ENCODE assay signal across 20 mouse cellular contexts in genomic region chr17:75907085-75907484, GRCm38 (mm10).
"Had no signal": no experiment of that assay in that cellular context is flagged by ENCODE, and none has a peak within 500 bp of the region (broad histone marks: within the 10 kb centered on the region; RNA-seq: fewer than 3 reads in every experiment).

No protein-coding gene starts in this region.

- H3K27me3 ChIP-seq: limb, embryonic 12.5 days; limb, embryonic 15.5 days; neural tube, embryonic 13.5 days had no signal

- DNase-seq: kidney, adult 18-20 months; kidney, adult 9 months; kidney, postnatal 14 days; kidney, postnatal 4 days; left cerebral cortex, postnatal 4 days; liver, postnatal 0 days; lung, embryonic 14.5 days; thymus, adult 2 months; thymus, postnatal 25 days had no signal

- H3K9me3 ChIP-seq: limb, embryonic 12.5 days; limb, embryonic 15.5 days; neural tube, embryonic 13.5 days had no signal

- H3K36me3 ChIP-seq: limb, embryonic 12.5 days; limb, embryonic 15.5 days; neural tube, embryonic 13.5 days had no signal

- H3K4me3 ChIP-seq: limb, embryonic 12.5 days; limb, embryonic 15.5 days; myocyte; neural tube, embryonic 13.5 days had no signal

- ATAC-seq: intestine, embryonic 16.5 days; liver, postnatal 0 days; lung, postnatal 0 days; midbrain, embryonic 16.5 days had no signal

- H3K4me1 ChIP-seq: limb, embryonic 12.5 days; limb, embryonic 15.5 days had no signal

- H3K27ac ChIP-seq: limb, embryonic 12.5 days; limb, embryonic 15.5 days; liver, embryonic 14.5 days; macrophage; neural tube, embryonic 13.5 days; stomach, postnatal 0 days had no signal

- H3K4me2 ChIP-seq: limb, embryonic 12.5 days; limb, embryonic 15.5 days; liver, embryonic 11.5 days; lung, embryonic 14.5 days; neural tube, embryonic 13.5 days had no signal

- H3K9ac ChIP-seq: limb, embryonic 12.5 days; limb, embryonic 15.5 days; liver, embryonic 14.5 days; liver, postnatal 0 days; lung, embryonic 14.5 days; neural tube, embryonic 13.5 days had no signal
